Mouse (Mus musculus): ENCODE measurements at regions not wholly inside any gene's neighbourhood (a gene's known extent, or its start where the extent isn't known, plus 50 kb on each side); places are given as distances from the start of the nearest gene placed in this dataset.

DNA sequence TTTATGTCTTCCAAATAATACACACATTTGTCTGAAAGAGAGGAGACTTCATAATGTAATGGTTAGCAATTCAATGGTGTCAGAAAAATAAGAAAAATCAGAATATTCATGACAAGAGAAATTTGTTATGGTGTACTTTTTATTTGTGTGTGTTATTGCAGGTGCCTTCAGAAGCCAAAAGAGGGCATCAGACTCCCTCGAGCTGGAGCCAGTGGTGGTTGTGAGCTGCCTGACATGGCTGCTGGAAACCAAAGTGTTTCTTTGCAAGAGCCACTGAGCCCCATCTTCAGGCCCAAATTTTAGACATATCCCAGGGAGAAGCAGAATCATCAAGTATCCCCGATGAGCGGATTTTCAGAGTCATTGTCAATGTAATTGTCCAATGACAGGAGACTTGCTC, 81.9 kb downstream of the Tm2d3 start:
- DNase-seq: no peak
- intact Hi-C loops (cut with DNase I): loop anchor here (5.0 kb wide), 1 partner anchor 284 kb away; the partner anchor contains the start of gene Snrpa1

DNA sequence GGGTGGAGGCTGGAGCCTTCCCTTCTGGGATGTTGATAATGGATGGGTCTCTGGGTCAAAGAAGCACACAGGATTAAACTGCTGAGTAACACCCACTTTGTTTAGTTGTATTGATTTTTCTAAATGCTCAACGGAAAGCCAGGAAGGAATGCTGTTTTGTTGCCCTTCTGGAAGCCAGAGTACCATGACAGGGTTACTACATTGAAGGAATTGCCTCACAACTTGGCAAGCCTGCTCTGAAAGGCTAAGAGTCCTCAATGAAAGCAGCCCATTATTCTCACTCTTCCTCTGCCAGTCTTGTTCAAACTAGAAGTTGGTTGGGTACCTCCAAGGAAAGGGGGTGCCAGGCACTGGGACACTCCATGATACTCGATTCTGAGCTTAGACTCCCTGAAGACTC, 83.0 kb downstream of the Tm2d3 start:
- no peak for DNase-seq

DNA sequence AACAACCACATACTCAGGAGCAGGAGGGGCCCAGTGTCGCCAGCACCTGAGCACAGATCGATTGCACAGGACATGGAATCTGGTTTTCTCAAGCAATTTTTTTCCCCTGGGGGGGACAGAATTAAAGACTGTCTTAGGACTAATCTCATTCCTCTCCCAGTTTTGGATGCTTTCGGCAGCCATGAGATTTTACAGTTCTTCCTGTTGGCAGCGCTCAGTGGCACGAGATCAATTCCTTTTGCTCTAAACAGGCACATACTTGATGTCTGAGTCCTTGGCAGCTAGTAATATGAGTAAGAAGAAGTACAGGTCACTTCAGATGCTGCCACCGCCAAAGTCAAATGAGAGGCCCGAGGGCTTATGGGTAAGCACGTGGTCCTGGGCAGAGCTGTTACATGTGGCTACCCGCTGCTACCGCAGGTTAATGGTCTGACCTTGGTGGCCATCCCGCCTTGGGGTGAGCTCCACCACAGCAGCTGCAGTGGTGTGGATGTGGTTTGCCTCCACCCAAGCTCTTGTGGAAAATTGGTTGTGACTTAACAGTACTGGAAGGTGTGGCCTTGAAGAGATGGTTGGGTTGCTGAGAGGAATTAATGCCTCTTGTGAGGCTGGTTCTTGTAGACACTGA, 83.5 kb downstream of the Tm2d3 start:
- DNase-seq: no peak
- intact Hi-C loops (cut with DNase I): loop anchor here (5.0 kb wide), 1 partner anchor 283 kb away; the partner anchor contains the start of gene Snrpa1

More for the DNA sequence above, 83.0 kb downstream of the Tm2d3 start:
- intact Hi-C loops (cut with DNase I): loop anchor here (5.0 kb wide), 1 partner anchor 283 kb away; the partner anchor contains the start of gene Snrpa1

DNA sequence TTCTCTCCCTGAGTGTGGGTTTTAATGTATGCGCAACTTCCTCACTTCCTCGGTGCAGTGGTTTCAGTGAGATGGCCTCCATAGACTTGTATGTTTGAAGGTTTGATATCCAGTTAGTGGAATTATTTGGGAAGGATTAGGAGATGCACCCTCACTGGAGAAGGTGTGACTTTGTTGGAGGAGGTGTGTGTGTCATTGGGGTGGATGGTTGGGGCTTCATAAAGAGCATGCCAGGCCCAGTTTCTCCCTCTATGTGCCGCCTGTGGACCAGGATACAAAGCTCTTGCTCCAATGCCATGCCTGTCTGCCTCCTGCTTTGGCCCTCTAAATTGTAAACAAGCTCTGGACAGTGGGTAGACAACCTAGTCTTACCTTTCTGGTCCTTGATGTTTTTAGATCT, 84.0 kb downstream of the Tm2d3 start:
- intact Hi-C loops (cut with DNase I): no loop called here
- DNase-seq: no peak

DNA sequence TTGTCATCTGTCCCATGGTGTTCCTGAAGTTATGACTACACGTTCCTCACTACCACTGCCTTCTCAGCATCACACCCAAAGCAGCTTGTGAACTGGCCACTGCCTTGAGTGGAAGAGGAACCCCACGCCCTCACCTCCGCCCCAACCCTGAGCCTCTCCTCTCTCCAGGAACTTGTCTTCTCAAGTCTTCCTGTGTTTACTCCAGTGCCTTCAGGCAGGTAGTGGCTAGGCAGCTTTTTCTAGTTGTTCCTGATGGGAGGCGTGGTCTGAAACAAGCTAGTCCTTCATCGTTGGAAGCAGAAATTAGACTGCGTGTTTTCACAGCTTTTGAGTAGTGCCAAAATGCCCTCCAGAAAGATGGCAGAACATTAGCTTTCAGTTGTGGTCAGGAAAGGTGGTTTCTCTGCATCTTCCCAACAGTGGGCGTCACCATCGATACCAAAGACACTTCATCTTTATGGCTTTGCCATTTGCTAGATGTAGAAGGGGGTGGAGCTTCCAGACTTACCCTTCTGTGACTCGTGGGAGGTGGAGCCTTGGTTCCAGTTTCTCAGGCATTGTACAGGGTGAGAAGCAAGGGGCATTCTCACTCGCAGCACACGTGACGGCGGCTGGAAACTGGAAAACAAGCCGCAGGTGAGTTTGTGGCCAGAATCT, 81.7 kb upstream of the Pcsk6 start:
- intact Hi-C loops (cut with DNase I): no loop called here
- no peak for DNase-seq

DNA sequence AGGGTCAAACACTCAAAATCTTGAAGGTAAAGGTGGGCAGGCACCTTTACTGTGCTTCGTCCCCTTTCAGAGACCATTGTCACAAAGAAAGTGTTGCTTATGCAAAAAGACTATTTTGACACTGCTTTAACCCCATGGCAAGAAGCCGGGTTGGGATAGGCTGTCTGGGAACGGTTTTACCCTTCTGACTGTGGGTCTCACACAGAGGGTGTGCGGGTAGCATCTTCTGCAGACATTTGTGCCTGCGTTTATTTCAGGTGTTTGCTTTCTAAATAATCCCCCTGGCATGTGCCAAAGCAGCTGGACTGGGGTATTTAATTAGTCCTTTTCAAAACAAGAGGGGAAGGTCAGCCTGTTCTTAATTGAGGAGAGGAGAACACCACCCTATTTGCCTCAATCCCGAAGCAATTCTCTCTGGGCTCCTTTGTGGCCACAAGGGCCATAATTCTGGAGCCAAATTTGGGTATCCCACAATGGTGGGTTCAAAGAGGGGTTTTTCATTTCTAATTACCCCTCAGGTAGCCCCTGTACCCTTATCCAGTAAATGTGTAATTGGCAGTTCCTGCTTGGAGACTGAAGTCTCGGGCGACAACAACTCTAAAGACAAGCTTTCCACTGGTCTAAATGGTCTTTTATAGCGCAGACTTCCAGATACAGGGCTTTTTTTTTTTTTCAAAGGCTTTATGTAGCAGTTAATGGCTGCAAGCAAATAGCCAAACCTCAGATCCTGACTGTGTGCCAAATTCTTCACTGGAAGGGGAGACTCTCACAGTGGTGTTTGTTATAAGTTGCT, 80.8 kb upstream of the Pcsk6 start:
- intact Hi-C loops (cut with DNase I): no loop called here
- no peak for DNase-seq

DNA sequence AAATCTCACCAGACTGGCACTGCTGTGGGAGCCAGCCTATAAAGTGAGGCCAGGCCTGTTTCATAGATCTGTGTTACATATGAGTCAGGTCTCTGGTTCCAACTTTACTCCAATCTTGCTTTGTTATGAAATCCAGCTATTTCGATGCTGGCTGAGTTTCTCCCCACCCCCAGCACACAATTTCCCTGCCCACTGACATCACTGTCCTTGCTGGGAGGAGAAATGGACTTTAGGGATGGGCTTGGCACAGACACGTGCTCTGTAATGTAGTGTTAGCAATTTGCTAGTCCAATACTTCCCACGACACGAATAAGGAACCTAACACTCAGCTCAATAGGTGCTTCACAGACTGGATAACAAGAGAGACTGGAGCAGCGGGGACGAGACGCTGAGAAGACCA, 79.5 kb upstream of the Pcsk6 start:
- intact Hi-C loops (cut with DNase I): no loop called here
- DNase-seq: no peak

DNA sequence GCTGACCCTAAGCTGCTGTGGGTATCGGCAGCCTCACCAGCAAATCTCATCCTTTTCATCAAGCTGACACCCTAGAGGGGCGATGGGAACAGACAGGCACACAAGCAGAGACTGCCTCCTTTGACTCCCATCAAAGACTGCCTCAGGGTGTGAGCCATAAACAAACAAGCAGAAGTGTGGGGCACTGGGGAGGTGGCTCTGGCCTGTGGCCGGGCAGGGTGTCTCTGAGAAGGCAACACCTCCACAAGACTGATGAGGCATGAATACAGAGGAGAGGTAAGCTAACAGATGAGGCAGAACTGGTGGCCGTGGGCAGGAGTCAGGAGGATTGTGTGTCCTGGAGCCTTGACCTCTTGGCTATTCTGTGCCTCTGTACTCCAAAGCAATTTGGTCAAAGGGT, 77.8 kb upstream of the Pcsk6 start:
- no peak for DNase-seq
- intact Hi-C loops (cut with DNase I): no loop called here

DNA sequence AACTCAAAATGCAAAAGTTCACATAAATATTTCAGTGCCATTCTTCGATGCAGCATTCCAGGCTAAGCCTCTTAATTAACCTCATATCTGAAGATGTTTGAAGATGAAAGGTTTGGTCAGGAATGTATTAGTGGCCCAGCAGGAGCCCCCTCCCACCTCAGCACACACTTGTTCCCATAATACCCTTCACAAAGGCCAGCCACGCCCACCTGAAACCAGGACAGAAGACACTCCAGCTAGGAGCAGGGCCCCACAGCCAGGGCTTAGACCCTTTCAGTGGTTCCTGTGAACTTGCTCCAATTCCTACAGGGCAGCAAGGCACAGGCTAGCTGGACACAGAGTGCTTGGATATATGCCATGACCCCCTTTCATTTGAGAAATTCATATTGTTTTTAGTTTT, 74.6 kb upstream of the Pcsk6 start:
- no peak for DNase-seq
- intact Hi-C loops (cut with DNase I): no loop called here

DNA sequence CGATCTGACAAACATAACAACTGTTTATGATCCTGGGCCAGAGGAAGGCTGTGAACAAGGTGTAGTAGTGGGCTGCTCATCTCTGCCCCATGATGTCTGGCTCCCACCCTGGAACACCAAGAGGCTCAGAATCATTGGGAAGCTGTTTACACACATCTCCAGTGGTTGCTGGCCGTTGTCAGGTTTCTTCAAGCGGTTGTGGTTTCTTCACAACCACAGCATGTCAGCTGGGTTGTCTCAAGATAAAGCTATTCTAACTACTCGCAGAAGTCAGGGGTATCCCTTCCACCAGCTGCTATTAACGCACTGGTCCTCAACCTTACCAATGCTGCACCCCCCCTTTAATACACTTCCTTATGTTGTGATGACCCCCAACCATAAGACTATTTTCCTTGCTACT, 73.7 kb upstream of the Pcsk6 start:
- no peak for DNase-seq
- intact Hi-C loops (cut with DNase I): no loop called here

DNA sequence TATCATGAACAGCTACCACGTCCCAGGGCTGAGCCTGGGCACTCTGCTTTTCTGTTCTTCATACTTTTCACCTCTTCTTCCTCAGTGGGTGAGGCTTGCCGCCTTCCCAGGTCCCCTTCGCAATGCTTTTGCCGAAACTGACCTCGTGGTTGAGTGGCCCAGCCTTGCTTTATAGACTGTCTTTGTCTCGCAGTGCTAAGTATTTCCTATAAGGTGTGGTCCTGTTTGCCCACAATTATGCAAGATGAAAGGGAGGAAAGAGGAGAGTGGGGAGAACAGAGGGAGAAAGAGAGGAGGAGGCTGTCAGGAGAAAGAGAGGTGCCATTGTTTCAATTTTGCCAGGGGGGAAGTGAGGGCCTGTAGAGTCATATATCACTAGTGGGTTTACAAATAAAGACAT, 71.3 kb upstream of the Pcsk6 start:
- intact Hi-C loops (cut with DNase I): loop anchor here (10.0 kb wide), 1 partner anchor 85 kb away; no protein-coding TSS in a partner anchor
- no peak for DNase-seq

DNA sequence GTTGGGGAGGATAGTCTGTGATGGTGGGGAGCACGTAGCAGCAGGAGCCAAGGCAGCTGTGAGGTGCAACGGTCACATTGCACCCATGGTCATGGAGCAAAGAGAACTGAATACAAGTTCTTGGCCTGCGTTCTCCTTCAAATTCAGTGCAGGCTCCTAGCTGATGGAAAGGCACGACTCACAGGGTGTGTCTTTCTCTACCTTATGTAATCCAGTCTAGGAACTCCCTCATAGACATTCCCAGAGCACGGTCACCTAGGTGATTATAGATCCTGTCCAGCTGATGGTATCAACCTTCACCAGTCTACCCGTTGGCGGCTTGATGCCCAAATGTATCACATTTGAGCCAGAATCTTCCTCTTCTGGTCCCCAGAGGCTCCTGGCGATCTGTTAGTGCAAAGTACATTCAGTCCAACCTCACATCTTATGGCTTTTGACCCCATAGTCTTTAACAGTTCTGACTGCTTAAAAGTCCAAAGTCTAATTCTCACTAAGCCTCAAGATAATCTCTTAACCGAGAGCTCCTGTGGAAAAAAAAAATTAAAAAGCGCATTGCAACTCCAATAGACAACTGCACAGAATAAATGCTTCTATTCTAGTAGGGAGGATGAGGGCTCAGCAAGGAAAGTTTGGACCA, 69.2 kb upstream of the Pcsk6 start:
- intact Hi-C loops (cut with DNase I): loop anchor here (10.0 kb wide), 1 partner anchor 88 kb away; no protein-coding TSS in a partner anchor
- DNase-seq: no peak

DNA sequence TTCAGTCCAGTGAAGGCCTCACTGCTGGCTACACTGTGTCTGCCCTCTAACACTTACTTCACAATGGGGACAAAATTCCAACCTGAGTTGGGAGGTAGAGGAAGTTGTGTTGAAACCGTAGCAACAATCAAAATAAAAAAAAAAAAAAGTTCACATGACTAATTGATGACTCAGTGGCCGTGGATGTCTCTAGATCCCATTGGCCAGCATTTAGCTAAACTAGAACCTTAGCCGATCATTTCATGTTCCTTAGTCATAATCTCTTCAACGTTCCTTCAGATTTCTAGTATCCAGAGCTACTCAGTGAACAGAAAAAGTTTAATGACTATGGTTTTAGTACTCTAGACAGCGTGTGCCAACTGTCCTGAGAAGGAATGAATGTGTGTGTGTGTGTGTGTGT, 59.2 kb upstream of the Pcsk6 start:
- intact Hi-C loops (cut with DNase I): no loop called here
- DNase-seq: no peak

DNA sequence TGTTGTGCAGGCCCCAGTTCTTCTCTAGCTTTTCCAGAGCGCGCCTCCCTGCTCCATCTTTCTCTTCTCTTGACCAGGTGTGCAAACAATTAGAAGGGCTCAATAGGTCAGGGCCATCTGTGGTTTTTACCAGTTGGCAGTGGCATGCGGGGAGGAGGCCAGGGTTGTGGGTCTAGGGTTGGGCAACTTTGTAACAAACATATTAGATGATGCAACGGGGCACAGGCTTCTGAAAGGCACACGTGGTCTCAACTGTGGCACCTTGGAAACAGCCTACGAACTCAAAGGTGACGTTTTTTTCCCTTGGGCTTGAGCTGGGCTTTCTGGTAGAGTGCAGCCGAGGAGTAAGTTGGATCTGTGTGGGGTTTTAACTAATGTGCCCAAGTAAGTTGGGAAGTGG, 58.7 kb upstream of the Pcsk6 start:
- DNase-seq: peak in 1 of 2 experiments; percentile 23
- intact Hi-C loops (cut with DNase I): no loop called here

DNA sequence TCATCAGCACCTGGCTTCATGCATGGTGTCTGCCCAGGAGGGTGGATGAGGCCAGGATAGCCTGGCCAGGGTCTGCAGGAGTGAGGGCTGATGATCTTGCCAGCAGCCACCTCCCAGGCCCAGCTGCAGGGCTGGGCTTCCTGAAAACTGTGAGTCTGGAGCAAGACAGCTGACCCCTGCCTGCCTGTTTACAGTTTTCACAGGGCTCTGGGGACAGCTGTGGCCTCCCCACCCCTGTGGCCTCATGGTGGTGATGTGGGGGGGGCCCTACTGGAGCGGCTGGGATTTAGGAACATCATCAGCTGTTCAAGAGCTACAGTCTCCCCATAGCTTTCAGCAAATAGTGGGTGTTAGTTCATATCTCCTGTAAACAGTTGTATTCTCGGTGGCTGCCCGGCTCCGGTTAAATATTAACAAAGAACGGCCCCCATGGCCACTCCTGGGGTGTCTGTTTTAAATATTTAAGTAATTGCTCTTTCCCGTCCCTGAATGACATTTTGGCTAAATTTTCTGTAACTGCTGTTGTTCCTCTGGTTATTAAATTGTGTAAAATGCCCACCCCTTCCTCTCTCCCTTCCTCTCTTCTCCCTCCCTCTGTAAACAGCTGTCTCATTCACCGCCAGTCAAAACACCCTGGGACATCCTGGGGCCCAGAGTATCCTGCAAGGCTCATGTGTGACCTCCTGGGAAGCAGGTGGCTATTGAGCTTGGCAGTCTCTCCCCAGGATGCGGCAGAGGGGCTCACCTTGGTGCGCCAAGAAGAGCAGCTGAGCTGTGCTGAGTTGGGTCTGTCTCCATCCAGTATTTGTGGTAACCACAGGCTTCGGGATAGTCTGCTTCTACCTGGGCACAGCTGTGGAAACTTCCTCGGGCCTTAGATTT, 57.9 kb upstream of the Pcsk6 start:
- intact Hi-C loops (cut with DNase I): no loop called here
- DNase-seq: peak; percentile 43 to 65

Data from gastrocnemius, postnatal 36 days (tissue).